Mouse (Mus musculus) limb, embryonic 12.5 days (tissue): Measurements from ENCODE around the gene Fgb. TPM values are rescaled to one million over a fixed set of nuclear protein-coding genes. Genes with fewer than 3 reads are reported as not detected.

ENCODE experiments used
- ATAC-seq: fragments of 200-750 bp; cut with Nextera tagmentation; 2 replicates; pipeline ENCODE4 v1.8.0; 2017; ENCODE audit warnings: low read depth, moderate TSS enrichment; ENCODE audit not compliant: insufficient number of reproducible peaks, insufficient read depth, low FRiP score, low TSS enrichment
- H3K27ac ChIP-seq: fragments of 300-500 bp; sonication (generic); 2 replicates; pipeline ENCODE4 v1.5.1; 2016; ENCODE audit warnings: mild to moderate bottlenecking, moderate library complexity
- H3K27me3 ChIP-seq: fragments of 300-500 bp; sonication (generic); 2 replicates; pipeline ENCODE4 v1.6.1; 2016; ENCODE audit warnings: mild to moderate bottlenecking, moderate library complexity
- H3K36me3 ChIP-seq: fragments of 300-500 bp; sonication (generic); 2 replicates; pipeline ENCODE4 v1.6.1; 2016; ENCODE audit warnings: mild to moderate bottlenecking, moderate library complexity
- H3K4me1 ChIP-seq: fragments of 300-500 bp; sonication (generic); replicated peaks from 2 replicates; pipeline ENCODE4 v1.6.1; 2016
- H3K4me2 ChIP-seq: fragments of 300-500 bp; sonication (generic); 2 replicates; pipeline ENCODE4 v1.6.1; 2016; ENCODE audit warnings: mild to moderate bottlenecking, moderate library complexity
- H3K4me3 ChIP-seq: fragments of 300-500 bp; sonication (generic); replicated peaks from 2 replicates; pipeline ENCODE4 v1.5.1; 2016; ENCODE audit warnings: mild to moderate bottlenecking
- H3K9ac ChIP-seq: fragments of 300-500 bp; sonication (generic); replicated peaks from 2 replicates; pipeline ENCODE4 v1.6.1; 2016; ENCODE audit warnings: mild to moderate bottlenecking, moderate library complexity
- H3K9me3 ChIP-seq: fragments of 300-500 bp; sonication (generic); 2 replicates; pipeline ENCODE4 v1.6.1; 2016; ENCODE audit warnings: mild to moderate bottlenecking, moderate library complexity
- WGBS: fragments of 180-500 bp; shearing (Covaris S2); methylation state at CpG from one replicate; pipeline ENCODE4 v1.1.7; 2016; 5-methylcytosine and 5-hydroxymethylcytosine counted together
- polyA plus RNA-seq: library from polyadenylated mRNA; unstranded; fragments of >200 nt; fragmentation: Nextera tagmentation; extraction: Ambion mirVana; gene quantifications from 2 replicates; pipeline ENCODE4 v1.2.1, GENCODE M21; 2016

The Fgb gene
- polyA plus RNA-seq, 1 experiment from 2014 or later, result 0.05 TPM

- no peaks in the 10 kb centered on the region for H3K9me3 ChIP-seq
- H3K27ac ChIP-seq, result no peak overlapping the region
- no peak for ATAC-seq
- no peaks in the 10 kb centered on the region for H3K27me3 ChIP-seq
- no peaks in the 10 kb centered on the region for H3K4me1 ChIP-seq
- H3K4me2 ChIP-seq, result no peak overlapping the region
- H3K4me3 ChIP-seq, result no peak overlapping the region
- WGBS, result 90% methylated on average over 9 of the region's 9 CpGs
- no peak overlapping the region for H3K9ac ChIP-seq
- no peaks in the 10 kb centered on the region for H3K36me3 ChIP-seq
These were observed 22.0 kb downstream of the Fgb start for GRCm38 (mm10) chr3:83027546-83028251.

- no peak for ATAC-seq
- Histone ChIP-seq H3K4me3 (no peak within 1 kb of the TSS), H3K36me3 (no peaks in the 10 kb centered on the region), H3K4me2 (no peak within 1 kb of the TSS), H3K27me3 (no peaks in the 10 kb centered on the region), H3K27ac (no peak within 1 kb of the TSS), H3K9me3 (no peaks in the 10 kb centered on the region), H3K9ac (no peak within 1 kb of the TSS), H3K4me1 (no peaks in the 10 kb centered on the region)
- WGBS, result 81% methylated on average over 9 of the region's 9 CpGs
These were observed 24.0 kb downstream of the Fgb start, which contains the start of gene Fga for GRCm38 (mm10) chr3:83025475-83026301. Gene Fga (plus strand): TSS chr3:83026076.

- H3K27ac ChIP-seq, result no peak overlapping the region
- no peaks in the 10 kb centered on the region for H3K36me3 ChIP-seq
- H3K4me1 ChIP-seq, result no peaks in the 10 kb centered on the region
- no peaks in the 10 kb centered on the region for H3K27me3 ChIP-seq
- no peak overlapping the region for H3K9ac ChIP-seq
- no peak overlapping the region for H3K4me2 ChIP-seq
- no peak overlapping the region for H3K4me3 ChIP-seq
- no peaks in the 10 kb centered on the region for H3K9me3 ChIP-seq
- ATAC-seq, result no peak
- 79% methylated on average over 6 of the region's 6 CpGs for WGBS
These were observed 24.6 kb downstream of the Fgb start for GRCm38 (mm10) chr3:83025036-83025435.

- H3K9ac ChIP-seq, result no peak overlapping the region
- H3K27me3 ChIP-seq, result no peaks in the 10 kb centered on the region
- no peaks in the 10 kb centered on the region for H3K4me1 ChIP-seq
- H3K4me3 ChIP-seq, result no peak overlapping the region
- H3K9me3 ChIP-seq, result no peaks in the 10 kb centered on the region
- no peak overlapping the region for H3K4me2 ChIP-seq
- H3K36me3 ChIP-seq, result no peaks in the 10 kb centered on the region
- no peak overlapping the region for H3K27ac ChIP-seq
- WGBS, result 87% methylated on average over 5 of the region's 5 CpGs
- ATAC-seq, result no peak
These were observed 28.5 kb downstream of the Fgb start for GRCm38 (mm10) chr3:83021176-83021575.

GRCm38 (mm10) chr3:83020387-83020786, 29.3 kb downstream of the Fgb start:
- Histone ChIP-seq H3K36me3 (no peaks in the 10 kb centered on the region), H3K4me3 (no peak overlapping the region), H3K4me2 (no peak overlapping the region), H3K27me3 (no peaks in the 10 kb centered on the region), H3K4me1 (no peaks in the 10 kb centered on the region), H3K9me3 (no peaks in the 10 kb centered on the region), H3K9ac (no peak overlapping the region), H3K27ac (no peak overlapping the region)
- 82% methylated on average over 2 of the region's 2 CpGs for WGBS
- no peak for ATAC-seq

GRCm38 (mm10) chr3:83016236-83016635, 33.4 kb downstream of the Fgb start:
- no peak overlapping the region for H3K4me2 ChIP-seq
- ATAC-seq, result no peak

GRCm38 (mm10) chr3:83013951-83014350, 35.7 kb downstream of the Fgb start:
- Histone ChIP-seq H3K36me3 (no peaks in the 10 kb centered on the region), H3K4me2 (no peak overlapping the region), H3K27ac (no peak overlapping the region), H3K9me3 (no peaks in the 10 kb centered on the region), H3K4me1 (no peaks in the 10 kb centered on the region), H3K4me3 (no peak overlapping the region), H3K27me3 (no peaks in the 10 kb centered on the region), H3K9ac (no peak overlapping the region)
- no peak for ATAC-seq
- 83% methylated on average over 10 of the region's 10 CpGs for WGBS

More at GRCm38 (mm10) chr3:83016236-83016635, 33.4 kb downstream of the Fgb start:
- no peaks in the 10 kb centered on the region for H3K27me3 ChIP-seq
- WGBS, result 100% methylated on average over 1 of the region's 1 CpGs
- H3K27ac ChIP-seq, result no peak overlapping the region
- no peaks in the 10 kb centered on the region for H3K36me3 ChIP-seq
- H3K9me3 ChIP-seq, result no peaks in the 10 kb centered on the region
- no peaks in the 10 kb centered on the region for H3K4me1 ChIP-seq
- H3K4me3 ChIP-seq, result no peak overlapping the region
- H3K9ac ChIP-seq, result no peak overlapping the region

GRCm38 (mm10) chr3:83012636-83013035, 37.0 kb downstream of the Fgb start:
- H3K9ac ChIP-seq, result no peak overlapping the region
- ATAC-seq, result no peak
- H3K4me1 ChIP-seq, result no peaks in the 10 kb centered on the region
- H3K9me3 ChIP-seq, result no peaks in the 10 kb centered on the region
- WGBS, result 88% methylated on average over 19 of the region's 19 CpGs
- no peak overlapping the region for H3K4me3 ChIP-seq
- H3K4me2 ChIP-seq, result no peak overlapping the region
- no peak overlapping the region for H3K27ac ChIP-seq
- H3K36me3 ChIP-seq, result no peaks in the 10 kb centered on the region
- H3K27me3 ChIP-seq, result no peaks in the 10 kb centered on the region

GRCm38 (mm10) chr3:83011565-83011964, 38.1 kb downstream of the Fgb start:
- Histone ChIP-seq H3K4me1 (no peaks in the 10 kb centered on the region), H3K9ac (no peak overlapping the region), H3K9me3 (no peaks in the 10 kb centered on the region), H3K4me3 (no peak overlapping the region), H3K27me3 (no peaks in the 10 kb centered on the region), H3K27ac (no peak overlapping the region), H3K36me3 (no peaks in the 10 kb centered on the region), H3K4me2 (no peak overlapping the region)
- 63% methylated on average over 4 of the region's 4 CpGs for WGBS
- ATAC-seq, result no peak

- Histone ChIP-seq H3K27ac (no peak overlapping the region), H3K27me3 (no peaks in the 10 kb centered on the region), H3K4me2 (no peak overlapping the region), H3K4me3 (no peak overlapping the region), H3K9ac (no peak overlapping the region), H3K4me1 (no peaks in the 10 kb centered on the region), H3K36me3 (no peaks in the 10 kb centered on the region), H3K9me3 (no peaks in the 10 kb centered on the region)
- no peak for ATAC-seq
- WGBS, result 86% methylated on average over 4 of the region's 4 CpGs
These were observed 38.5 kb downstream of the Fgb start for GRCm38 (mm10) chr3:83011136-83011535.

GRCm38 (mm10) chr3:83010291-83010690, 39.4 kb downstream of the Fgb start:
- 75% methylated on average over 11 of the region's 11 CpGs for WGBS
- H3K36me3 ChIP-seq, result no peaks in the 10 kb centered on the region
- no peaks in the 10 kb centered on the region for H3K27me3 ChIP-seq
- no peak for ATAC-seq
- no peaks in the 10 kb centered on the region for H3K4me1 ChIP-seq
- H3K9me3 ChIP-seq, result no peaks in the 10 kb centered on the region
- no peak overlapping the region for H3K9ac ChIP-seq
- no peak overlapping the region for H3K4me2 ChIP-seq
- no peak overlapping the region for H3K4me3 ChIP-seq
- H3K27ac ChIP-seq, result no peak overlapping the region
